Mouse (Mus musculus): Measurements from ENCODE around the gene Rc3h1. TPM values are rescaled to one million over a fixed set of nuclear protein-coding genes. Genes with fewer than 3 reads are reported as not detected.

Rc3h1 gene
- polyA plus RNA-seq, 1 experiment from 2014 or later: 8.4 TPM

Other genes with a start within 250 kb of the Rc3h1 start
- 14.3 and 14.6 TPM in 2 replicates for gene Rabgap1l, start 113.2 kb upstream of the Rc3h1 start, polyA plus RNA-seq (2014; fragmentation: Nextera tagmentation; extraction: Ambion mirVana)
- gene Serpinc1, start 72.2 kb downstream of the Rc3h1 start, polyA plus RNA-seq (2014; fragmentation: Nextera tagmentation; extraction: Ambion mirVana): 1.4 and 2.0 TPM in 2 replicates
- 9.3 and 11.5 TPM in 2 replicates for gene Zbtb37, start 128.4 kb downstream of the Rc3h1 start, polyA plus RNA-seq (2014; fragmentation: Nextera tagmentation; extraction: Ambion mirVana)
- gene Dars2, start 164.2 kb downstream of the Rc3h1 start, polyA plus RNA-seq (2014; fragmentation: Nextera tagmentation; extraction: Ambion mirVana): 48.0 and 51.6 TPM in 2 replicates
- 41.7 and 44.8 TPM in 2 replicates for gene Cenpl, start 164.3 kb downstream of the Rc3h1 start, polyA plus RNA-seq (2014; fragmentation: Nextera tagmentation; extraction: Ambion mirVana)
- gene Klhl20, start 225.1 kb downstream of the Rc3h1 start, polyA plus RNA-seq (2014; fragmentation: Nextera tagmentation; extraction: Ambion mirVana): 18.1 and 21.1 TPM in 2 replicates
- gene Ankrd45, start 236.3 kb downstream of the Rc3h1 start, polyA plus RNA-seq (2014; fragmentation: Nextera tagmentation; extraction: Ambion mirVana): 3.3 and 3.8 TPM in 2 replicates

Measured in limb, embryonic 11.5 days (tissue).